Mouse (Mus musculus): ENCODE data around the gene Rsl24d1.

DNA sequence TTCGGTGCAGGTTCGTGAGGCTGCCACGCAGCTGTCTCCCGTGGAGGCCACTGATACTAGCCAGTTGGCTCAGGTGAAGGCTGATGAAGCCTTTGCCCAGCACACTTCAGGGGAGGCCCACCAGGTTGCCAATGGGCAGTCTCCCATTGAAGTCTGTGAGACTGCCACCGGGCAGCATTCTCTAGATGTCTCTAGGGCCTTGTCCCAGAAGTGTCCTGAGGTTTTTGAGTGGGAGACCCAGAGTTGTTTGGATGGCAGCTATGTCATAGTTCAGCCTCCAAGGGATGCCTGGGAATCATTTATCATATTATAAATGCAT, 9.4 kb upstream of the Rsl24d1 start:
- no peak for TF ChIP-seq CTCF (IDR thresholded peaks at IDR 0.05 in 2 of 3, conservative IDR thresholded peaks at IDR 0.05 in 1 of 3; ENCODE audit: control insufficient read depth in 1 of 3, insufficient read depth in 1 of 3, low read depth in 2 of 3, low read length in 3 of 3, poor library complexity in 1 of 3, severe bottlenecking in 1 of 3)
- TF ChIP-seq EP300 (IDR thresholded peaks at IDR 0.05; ENCODE audit: low read depth in 1 of 2, low read length in 2 of 2) = no peak
- TF ChIP-seq POLR2A (IDR thresholded peaks at IDR 0.05; ENCODE audit: control insufficient read depth in 1 of 2, insufficient read depth in 1 of 2, low read depth in 1 of 2, low read length in 2 of 2, poor library complexity in 1 of 2) = no peak
- no peak for TF ChIP-seq TAL1 (IDR thresholded peaks at IDR 0.05; ENCODE audit: low read length)
- TF ChIP-seq TCF12 (IDR thresholded peaks at IDR 0.05; ENCODE audit: low read depth, low read length) = no peak
- no peak for TF ChIP-seq MYB (IDR thresholded peaks at IDR 0.05; ENCODE audit: low read depth, low read length)
- TF ChIP-seq E2F4 (IDR thresholded peaks at IDR 0.05; ENCODE audit: borderline replicate concordance, low read depth, low read length) = no peak
- TF ChIP-seq JUND (IDR thresholded peaks at IDR 0.05; ENCODE audit: low read depth, low read length) = no peak
- no peak for TF ChIP-seq SMC3 (IDR thresholded peaks at IDR 0.05; ENCODE audit: low read depth, low read length)
- TF ChIP-seq ETS1 (IDR thresholded peaks at IDR 0.05; ENCODE audit: low read depth, low read length) = no peak

Data from MEL (cell line).